Mouse (Mus musculus): ENCODE data around the gene Mapk11.

Mapk11 gene

GRCm38 (mm10) chr15:89173906-89174214 lies 24.4 kb upstream of the Mapk11 start:
- peak; percentile 90 for DNase-seq (ENCODE audit: low spot score)

- peak; percentile 69 for DNase-seq (ENCODE audit: low spot score)
Observed at GRCm38 (mm10) chr15:89173024-89173905, 23.8 kb upstream of the Mapk11 start.

DNA sequence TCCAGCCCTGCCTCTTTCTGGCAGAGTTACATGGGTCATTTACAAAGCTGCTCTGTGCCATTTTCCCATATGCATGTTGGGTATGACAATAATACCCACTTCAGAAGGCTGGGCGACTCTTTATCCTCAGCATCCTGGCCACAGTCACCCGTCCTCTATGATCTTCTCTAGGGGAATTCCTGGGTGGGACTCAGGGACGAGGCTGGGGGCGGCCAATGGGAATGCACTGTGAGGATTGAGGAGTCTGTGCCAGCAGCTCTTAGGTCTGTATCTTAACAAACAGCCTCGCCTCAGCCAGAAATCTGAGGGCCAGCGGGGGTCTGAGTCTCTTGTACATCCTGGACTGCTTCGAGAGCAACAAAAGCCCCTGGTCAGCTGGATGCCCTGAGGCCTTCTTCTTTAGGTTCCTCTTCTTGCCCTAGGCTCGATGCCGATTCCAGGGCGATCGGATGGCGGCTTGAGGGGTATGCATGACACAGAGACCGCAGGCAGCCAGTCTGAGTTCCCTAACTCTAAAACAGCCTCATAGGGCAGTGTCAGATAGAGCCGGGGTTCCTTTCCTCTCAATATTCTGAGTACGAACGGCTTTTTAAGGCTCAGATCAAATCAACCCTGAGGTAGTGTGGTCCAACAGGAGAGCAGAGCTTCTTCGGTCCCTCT lies 23.0 kb upstream of the Mapk11 start:
- no peak for DNase-seq (ENCODE audit: low spot score)

- no peak for DNase-seq (ENCODE audit: low spot score)
Observed at GRCm38 (mm10) chr15:89171526-89172051, 22.2 kb upstream of the Mapk11 start.

GRCm38 (mm10) chr15:89170102-89170501 lies 20.7 kb upstream of the Mapk11 start:
- DNase-seq (ENCODE audit: low spot score) = no peak

DNA sequence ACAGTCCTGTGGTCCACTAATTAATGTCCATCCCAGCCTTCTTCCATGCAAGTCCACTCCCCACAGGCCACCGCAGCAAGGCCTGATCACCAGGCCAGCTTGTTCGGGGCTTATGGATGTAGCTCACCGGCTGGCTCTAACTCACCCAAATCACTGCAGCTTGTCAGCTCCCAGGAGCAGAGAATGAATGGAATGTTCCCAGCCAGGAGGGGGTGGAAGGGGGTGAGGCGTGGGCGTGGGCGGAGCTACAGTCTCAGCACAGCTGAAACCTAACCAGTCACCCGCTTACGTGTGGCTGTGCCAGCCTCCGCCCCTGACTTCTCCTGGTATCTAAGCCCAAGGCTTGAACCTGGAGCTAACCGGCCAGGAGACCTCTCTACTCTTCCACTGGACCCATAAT lies 20.0 kb upstream of the Mapk11 start:
- peak; percentile 91 for DNase-seq (ENCODE audit: low spot score)

DNA sequence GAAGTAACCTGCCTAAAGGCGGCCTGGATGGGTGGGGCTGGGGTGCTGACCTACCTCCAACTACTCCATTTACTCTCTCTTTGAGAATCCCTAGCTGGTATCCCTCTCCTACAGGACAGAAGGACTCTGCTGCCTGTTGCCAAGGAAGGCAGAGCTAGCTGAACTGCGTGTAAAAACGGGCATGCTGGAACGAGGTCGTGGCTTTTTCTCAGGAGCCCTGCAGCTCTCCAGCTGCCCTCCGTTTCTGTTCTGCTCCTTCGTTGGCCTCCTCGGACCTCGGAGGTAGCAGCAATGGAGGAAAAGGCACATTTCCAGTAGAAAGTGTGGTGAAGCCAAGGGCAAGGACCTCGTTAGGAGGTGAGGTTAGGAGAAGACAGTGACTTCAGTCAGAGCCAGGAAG lies 19.5 kb upstream of the Mapk11 start:
- no peak for DNase-seq (ENCODE audit: low spot score)

- DNase-seq (ENCODE audit: low spot score) = no peak
Observed at GRCm38 (mm10) chr15:89165478-89165877, 16.1 kb upstream of the Mapk11 start.

DNA sequence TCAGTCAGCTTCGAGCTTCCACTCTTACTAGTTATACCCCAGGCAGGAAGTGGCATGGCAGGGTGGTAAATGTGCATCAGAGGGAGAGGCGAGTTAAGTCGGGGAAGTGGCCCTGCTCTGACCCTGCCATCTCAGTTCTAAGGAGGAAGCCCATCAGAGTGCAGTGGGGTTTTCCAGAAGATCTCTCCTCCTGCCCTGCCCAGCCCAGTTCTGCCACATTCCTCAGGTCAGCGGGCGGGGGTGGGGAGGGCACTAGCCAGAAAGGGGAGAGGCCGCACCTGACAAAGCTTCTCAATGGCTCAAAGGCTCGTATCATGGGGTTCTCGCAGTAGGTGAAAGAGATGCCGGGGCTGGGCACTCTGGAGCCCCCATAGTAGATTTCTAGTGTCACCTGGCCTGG lies 12.0 kb upstream of the Mapk11 start:
- DNase-seq (ENCODE audit: low spot score) = no peak

- no peak for DNase-seq (ENCODE audit: low spot score)
Observed at GRCm38 (mm10) chr15:89158516-89158915, 9.1 kb upstream of the Mapk11 start.

GRCm38 (mm10) chr15:89157954-89158353 lies 8.5 kb upstream of the Mapk11 start:
- peak; percentile 66 for DNase-seq (ENCODE audit: low spot score)

DNA sequence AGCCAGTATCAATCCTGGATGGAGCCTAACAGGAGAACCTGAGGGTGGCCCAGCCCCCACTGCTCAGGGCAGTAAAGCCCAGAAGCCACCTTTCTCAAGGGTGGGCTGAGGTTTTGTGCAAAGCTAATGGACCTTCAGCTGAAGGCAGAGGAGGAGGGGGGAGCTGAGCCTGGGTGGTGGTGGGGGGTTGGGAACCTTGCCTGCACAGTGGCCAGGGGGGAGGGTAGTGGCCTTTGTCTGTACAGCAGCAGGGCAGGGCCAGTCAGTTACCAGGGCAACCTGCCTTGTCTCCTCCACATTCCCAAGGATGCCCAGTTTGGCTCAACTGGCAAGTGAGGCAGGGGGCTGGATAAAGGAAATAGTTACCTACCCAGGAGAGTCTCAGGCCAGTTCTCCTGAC lies 2.9 kb upstream of the Mapk11 start:
- DNase-seq (ENCODE audit: low spot score) = peak; percentile 78

DNA sequence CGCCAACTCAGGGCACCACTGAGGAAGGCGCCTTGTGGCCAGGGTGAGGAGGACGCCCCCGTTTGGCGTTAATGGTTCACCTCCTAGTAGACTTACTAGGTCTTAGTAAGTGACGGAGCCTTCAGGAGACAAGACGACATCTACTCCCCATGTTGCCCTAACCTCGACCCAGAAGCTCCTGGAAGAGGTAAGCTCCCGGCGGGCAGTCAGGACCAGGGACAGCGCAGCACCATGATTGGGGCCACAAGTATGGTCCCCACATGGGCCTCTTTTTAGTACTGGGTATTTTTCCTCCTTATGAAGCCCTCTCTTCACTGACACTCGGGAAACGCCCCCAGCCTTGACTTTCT lies 588 bp upstream of the Mapk11 start:
- DNase-seq (ENCODE audit: low spot score) = peak; percentile 77

DNA sequence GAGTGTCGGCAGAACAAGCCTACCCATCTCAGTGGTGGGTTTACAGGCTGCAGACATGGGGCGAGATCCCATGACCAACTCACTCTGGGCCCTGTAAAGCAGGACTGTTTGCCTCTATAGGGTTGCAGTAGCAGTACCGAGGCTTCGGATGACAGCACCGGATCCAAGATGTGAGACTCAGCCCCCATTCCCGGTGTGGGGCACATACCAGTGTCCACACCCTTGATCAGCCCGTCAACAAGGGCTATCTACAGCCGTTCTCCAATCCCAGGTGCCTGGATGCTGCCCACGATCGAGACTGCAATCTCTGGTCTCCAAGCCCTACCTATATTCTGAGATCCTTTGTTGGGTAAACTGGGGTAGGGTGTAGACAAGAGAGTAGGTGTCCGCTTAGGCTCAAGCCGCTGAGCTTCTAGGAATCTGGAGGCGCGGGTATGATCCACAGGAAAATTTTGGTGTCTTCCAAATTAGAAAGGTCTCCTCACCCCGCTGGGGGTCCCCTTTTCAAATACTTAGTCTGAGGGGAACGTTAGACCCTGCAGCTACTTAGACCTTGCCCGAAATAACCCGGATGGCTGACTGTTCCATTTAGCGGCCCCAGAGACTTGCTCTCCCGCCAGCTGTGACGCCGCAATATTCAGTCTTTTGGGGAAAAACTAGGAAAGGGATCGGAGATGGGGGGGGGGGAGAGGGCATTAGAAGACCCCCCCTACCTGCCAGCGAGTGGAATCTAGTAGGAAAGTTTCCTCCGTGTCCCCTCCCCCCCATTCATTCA lies 745 bp downstream of the Mapk11 start:
- peak; percentile 34 for DNase-seq (ENCODE audit: low spot score)

DNA sequence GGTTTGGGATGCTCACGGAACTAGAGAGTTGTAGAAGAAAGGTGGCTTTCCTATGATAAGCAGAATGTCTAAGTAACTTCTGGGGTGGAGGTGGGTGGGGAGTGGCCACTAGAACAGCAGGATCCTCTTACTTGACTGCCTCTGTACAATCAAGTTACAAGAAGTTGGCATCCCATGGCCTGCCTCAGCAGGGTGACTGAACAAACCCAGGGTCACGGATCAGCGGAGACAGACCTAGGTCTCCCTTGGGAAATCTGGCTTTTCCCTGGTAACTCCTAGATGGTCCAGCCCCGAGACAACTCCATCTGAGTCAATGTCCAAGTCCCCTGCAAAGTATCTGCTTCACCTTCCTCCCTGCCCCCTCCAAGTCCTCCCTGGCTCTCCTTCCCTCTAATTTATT lies 1.5 kb downstream of the Mapk11 start:
- no peak for DNase-seq (ENCODE audit: low spot score)

GRCm38 (mm10) chr15:89147456-89147855 lies 2.0 kb downstream of the Mapk11 start:
- DNase-seq (ENCODE audit: low spot score) = no peak

DNA sequence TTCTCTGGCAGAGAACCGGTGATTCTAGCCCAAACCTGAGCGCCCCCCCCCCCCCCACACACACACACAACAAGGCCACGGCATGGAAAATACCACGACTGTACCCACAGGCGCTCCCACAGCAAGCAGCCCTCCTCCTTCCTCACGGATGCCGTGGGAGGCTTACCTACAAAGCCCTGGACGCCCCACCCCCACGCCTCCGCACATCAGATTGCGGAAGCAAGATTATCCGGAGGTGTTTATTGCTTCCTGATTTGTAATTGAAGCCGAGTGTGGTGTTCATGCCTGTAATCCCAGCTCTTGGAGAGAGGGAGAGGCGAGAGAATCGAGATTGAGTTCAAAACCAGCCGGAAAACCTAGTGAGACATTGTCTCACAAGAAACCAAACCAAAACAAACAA lies 2.4 kb downstream of the Mapk11 start:
- no peak for DNase-seq (ENCODE audit: low spot score)

- peak; percentile 74 for DNase-seq (ENCODE audit: low spot score)
Observed at GRCm38 (mm10) chr15:89146537-89146936, 2.9 kb downstream of the Mapk11 start.

- no peak for DNase-seq (ENCODE audit: low spot score)
Observed at GRCm38 (mm10) chr15:89145813-89146350, 3.5 kb downstream of the Mapk11 start.

GRCm38 (mm10) chr15:89144965-89145364 lies 4.5 kb downstream of the Mapk11 start:
- no peak for DNase-seq (ENCODE audit: low spot score)

DNA sequence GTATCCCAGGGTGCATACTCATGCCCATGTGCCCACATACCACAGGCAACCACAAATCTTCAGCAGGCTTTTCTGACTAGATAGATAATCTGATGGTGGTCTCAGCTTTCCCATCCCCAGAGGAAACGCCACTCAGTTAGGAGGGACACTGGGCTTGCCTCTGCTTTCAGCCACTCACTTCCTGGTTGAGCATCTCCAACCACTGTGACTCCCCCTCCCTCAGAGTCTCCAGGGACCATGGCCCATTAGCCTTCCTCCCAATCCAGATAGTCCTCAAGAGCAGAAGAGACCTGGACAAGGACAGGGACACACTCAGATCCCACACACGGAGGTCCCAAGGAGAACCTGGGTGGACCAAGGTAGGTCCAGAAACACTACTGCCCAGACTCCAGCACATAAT lies 6.3 kb downstream of the Mapk11 start:
- DNase-seq (ENCODE audit: low spot score) = no peak

GRCm38 (mm10) chr15:89141905-89142304 lies 7.5 kb downstream of the Mapk11 start:
- DNase-seq (ENCODE audit: low spot score) = no peak
